Mouse (Mus musculus) forebrain, embryonic 14.5 days (tissue): ENCODE results near the gene Olfr545. TPM values are rescaled to one million over a fixed set of nuclear protein-coding genes. Genes with fewer than 3 reads are reported as not detected.

ENCODE experiments used
- ATAC-seq: fragments of 200-750 bp; cut with Nextera tagmentation; 2 replicates; pipeline ENCODE4 v1.8.0; 2017; ENCODE audit warnings: mild to moderate bottlenecking, moderate library complexity
- DNase-seq: peaks from one replicate; pipeline ENCODE4 v3.0.0-alpha.2; 2015; ENCODE audit warnings: low spot score
- H3K27ac ChIP-seq: fragments of 300-500 bp; sonication (generic); 2 replicates; pipeline ENCODE4 v1.5.1; 2014; ENCODE audit warnings: low read depth, mild to moderate bottlenecking, control low read depth, low read length, moderate library complexity
- H3K27me3 ChIP-seq: fragments of 300-500 bp; sonication (generic); replicated peaks from 2 replicates; pipeline ENCODE4 v1.6.1; 2014; ENCODE audit warnings: low read length, control low read depth, mixed read lengths; ENCODE audit not compliant: control insufficient read depth, insufficient read depth
- H3K36me3 ChIP-seq: fragments of 300-500 bp; sonication (generic); 2 replicates; pipeline ENCODE4 v1.6.1; 2014; ENCODE audit warnings: low read length, control low read depth; ENCODE audit not compliant: control insufficient read depth, insufficient read depth
- H3K4me1 ChIP-seq: fragments of 300-500 bp; sonication (generic); 2 replicates; pipeline ENCODE4 v1.6.1; 2014; ENCODE audit warnings: antibody characterized with exemption, low read length, control low read depth; ENCODE audit not compliant: control insufficient read depth, insufficient read depth
- H3K4me2 ChIP-seq: fragments of 300-500 bp; sonication (generic); 2 replicates; pipeline ENCODE4 v1.6.1; 2014; ENCODE audit warnings: mild to moderate bottlenecking, control low read depth, low read length
- H3K4me3 ChIP-seq: fragments of 300-500 bp; sonication (generic); 2 replicates; pipeline ENCODE4 v1.5.1; 2014; ENCODE audit warnings: low read depth, low read length, control low read depth
- H3K9ac ChIP-seq: fragments of 300-500 bp; sonication (generic); 2 replicates; pipeline ENCODE4 v1.6.1; 2014; ENCODE audit warnings: mild to moderate bottlenecking, low read length, control low read depth, moderate library complexity
- H3K9me3 ChIP-seq: fragments of 300-500 bp; sonication (generic); replicated peaks from 2 replicates; pipeline ENCODE4 v1.6.1; 2016; ENCODE audit warnings: low read length, control low read depth, mixed read lengths; ENCODE audit not compliant: control insufficient read depth
- WGBS: fragments of 180-500 bp; shearing (Covaris S2); extraction: QIAGEN DNeasy Blood & Tissue Kit; methylation state at CpG from one replicate; pipeline ENCODE4 v1.1.7; 2014; 5-methylcytosine and 5-hydroxymethylcytosine counted together
- polyA plus RNA-seq: library from polyadenylated mRNA; unstranded; fragments of >200 nt; fragmentation: Nextera tagmentation; extraction: Ambion mirVana; gene quantifications from 2 replicates; pipeline ENCODE4 v1.2.1, GENCODE M21; 2014

Gene Olfr545
- 0.23 TPM in 1 of 2 replicates, not detected in the other for polyA plus RNA-seq

- H3K4me3 ChIP-seq: no peak within 1 kb of the TSS
- H3K9me3 ChIP-seq: no peaks in the 10 kb centered on the region
- ATAC-seq: no peak
- H3K36me3 ChIP-seq: no peaks in the 10 kb centered on the region
- 77% methylated on average over 3 of the region's 3 CpGs for WGBS
- H3K27me3 ChIP-seq: no peaks in the 10 kb centered on the region
- no peak within 1 kb of the TSS for H3K4me2 ChIP-seq
- H3K9ac ChIP-seq: no peak within 1 kb of the TSS
- no peaks in the 10 kb centered on the region for H3K4me1 ChIP-seq
- no peak within 1 kb of the TSS for H3K27ac ChIP-seq
- no peak for DNase-seq
These were observed at the start of gene Olfr545 for GRCm38 (mm10) chr7:102499473-102499872. Gene Olfr545 (minus strand): TSS chr7:102499573.

- no peak overlapping the region for H3K4me3 ChIP-seq
These were observed 41.9 kb upstream of the Olfr545 start for GRCm38 (mm10) chr7:102541251-102541650.

DNA sequence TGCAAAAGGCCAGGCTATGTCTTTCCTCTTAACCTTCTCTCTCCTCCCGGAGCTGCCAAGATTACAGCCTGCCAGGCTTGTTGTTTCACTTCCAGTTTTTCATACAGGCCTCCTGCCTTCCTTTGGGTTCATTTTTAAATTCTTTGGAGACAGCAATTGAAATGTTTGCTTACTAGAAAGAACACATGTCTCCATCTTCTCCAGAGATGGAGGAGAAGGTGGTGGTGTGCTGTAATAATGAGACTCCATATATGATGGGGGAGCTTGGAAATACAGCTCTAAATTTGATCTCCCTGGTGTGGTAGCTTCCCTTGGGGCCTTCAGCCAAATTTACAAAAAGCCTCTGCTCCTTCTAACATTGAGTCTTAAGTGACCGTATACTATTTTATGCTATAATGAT lies 41.2 kb upstream of the Olfr545 start, which contains the start of gene Olfr548-ps1:
TSS of gene Olfr548-ps1 (plus strand) at position 301 of the 400 bp plus-strand sequence.
- Histone ChIP-seq H3K4me3 (no peak within 1 kb of the TSS), H3K4me2 (no peak within 1 kb of the TSS), H3K9me3 (no peaks in the 10 kb centered on the region), H3K4me1 (no peaks in the 10 kb centered on the region), H3K9ac (no peak within 1 kb of the TSS), H3K27me3 (no peaks in the 10 kb centered on the region), H3K36me3 (no peaks in the 10 kb centered on the region), H3K27ac (no peak within 1 kb of the TSS)
- DNase-seq (no peak), ATAC-seq (no peak)
- WGBS: 90% methylated on average over 2 of the region's 2 CpGs

More at GRCm38 (mm10) chr7:102541251-102541650, 41.9 kb upstream of the Olfr545 start:
- H3K27ac ChIP-seq: no peak overlapping the region
- H3K36me3 ChIP-seq: no peaks in the 10 kb centered on the region
- no peak for ATAC-seq
- no peaks in the 10 kb centered on the region for H3K27me3 ChIP-seq
- H3K4me1 ChIP-seq: no peaks in the 10 kb centered on the region
- DNase-seq: no peak
- H3K9me3 ChIP-seq: no peaks in the 10 kb centered on the region
- no peak overlapping the region for H3K9ac ChIP-seq
- no peak overlapping the region for H3K4me2 ChIP-seq
- WGBS: 59% methylated on average over 3 of the region's 3 CpGs

- no peak for ATAC-seq
- no peaks in the 10 kb centered on the region for H3K36me3 ChIP-seq
- no peaks in the 10 kb centered on the region for H3K27me3 ChIP-seq
- no peak for DNase-seq
- H3K4me3 ChIP-seq: no peak within 1 kb of the TSS
- no peak within 1 kb of the TSS for H3K9ac ChIP-seq
- H3K4me1 ChIP-seq: no peaks in the 10 kb centered on the region
- no peak within 1 kb of the TSS for H3K4me2 ChIP-seq
- 79% methylated on average over 1 of the region's 1 CpGs for WGBS
- no peaks in the 10 kb centered on the region for H3K9me3 ChIP-seq
- no peak within 1 kb of the TSS for H3K27ac ChIP-seq
These were observed 35.1 kb upstream of the Olfr545 start, which contains the start of gene Olfr547 for GRCm38 (mm10) chr7:102534449-102534848. Gene Olfr547 (plus strand): TSS chr7:102534749.

- H3K36me3 ChIP-seq: no peaks in the 10 kb centered on the region
- H3K4me1 ChIP-seq: no peaks in the 10 kb centered on the region
- no peak overlapping the region for H3K9ac ChIP-seq
- no peak overlapping the region for H3K4me3 ChIP-seq
- no peak for ATAC-seq
- H3K27me3 ChIP-seq: no peaks in the 10 kb centered on the region
- no peak overlapping the region for H3K27ac ChIP-seq
- DNase-seq: no peak
- H3K4me2 ChIP-seq: no peak overlapping the region
- H3K9me3 ChIP-seq: no peaks in the 10 kb centered on the region
- WGBS: 83% methylated on average over 1 of the region's 1 CpGs
These were observed 29.7 kb upstream of the Olfr545 start for GRCm38 (mm10) chr7:102529052-102529451.

- no peaks in the 10 kb centered on the region for H3K9me3 ChIP-seq
- H3K4me2 ChIP-seq: no peak overlapping the region
- WGBS: 53% methylated on average over 2 of the region's 2 CpGs
- no peak overlapping the region for H3K9ac ChIP-seq
- no peak overlapping the region for H3K4me3 ChIP-seq
- ATAC-seq (no peak; the same call in 1 of the 2 replicates), DNase-seq (peak; percentile 70)
- H3K27ac ChIP-seq: no peak overlapping the region
- 0 out of 2 replicates have a peak, but pooled peaks cover 5% of the 10 kb centered on the region for H3K4me1 ChIP-seq
- peaks cover 10% of the 10 kb centered on the region; the same call in 1 of the 2 replicates for H3K27me3 ChIP-seq
- H3K36me3 ChIP-seq: no peaks in the 10 kb centered on the region
These were observed 17.6 kb upstream of the Olfr545 start for GRCm38 (mm10) chr7:102517051-102517335.

DNA sequence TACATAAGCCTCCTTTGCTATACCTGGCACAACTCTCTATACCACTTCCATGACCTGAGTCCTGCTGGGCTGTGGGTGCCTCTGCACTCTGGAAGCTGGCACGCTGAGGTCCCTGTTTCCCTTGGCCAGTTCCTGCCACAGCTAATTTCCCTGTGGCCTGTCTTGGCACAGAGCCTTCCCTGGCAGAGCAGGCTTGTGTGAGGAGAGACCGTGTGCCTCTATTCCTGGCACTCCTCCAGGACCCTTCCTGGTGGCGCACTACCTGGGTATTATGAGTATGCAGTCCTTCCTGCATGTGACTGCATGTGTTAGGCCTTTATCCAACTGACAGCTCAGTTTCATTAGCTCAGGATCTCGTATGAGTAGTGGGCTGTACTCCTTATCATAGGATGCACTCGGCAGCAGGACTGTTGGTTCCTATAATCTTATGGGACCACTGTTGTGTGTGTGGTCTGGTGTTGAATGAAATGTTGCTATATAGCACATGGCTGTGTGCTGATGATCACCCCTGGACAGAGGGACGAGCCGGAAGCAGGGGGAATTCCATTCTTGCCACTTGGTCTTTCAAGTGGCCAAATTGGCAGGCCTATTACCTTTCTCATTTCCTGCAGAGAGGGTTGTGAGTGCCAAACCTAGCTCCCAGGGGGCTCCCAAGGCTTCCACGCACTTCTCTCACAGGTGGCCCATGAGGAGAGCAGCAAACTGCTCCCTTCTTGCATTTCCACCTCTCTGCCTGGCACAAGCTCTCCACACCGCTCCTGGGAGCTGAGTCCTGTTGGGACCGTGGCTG lies 17.1 kb upstream of the Olfr545 start:
- Histone ChIP-seq H3K9ac (no peak overlapping the region), H3K4me1 (0 out of 2 replicates have a peak, but pooled peaks cover 5% of the 10 kb centered on the region), H3K9me3 (no peaks in the 10 kb centered on the region), H3K4me3 (no peak overlapping the region), H3K27ac (no peak overlapping the region), H3K36me3 (no peaks in the 10 kb centered on the region), H3K4me2 (no peak overlapping the region), H3K27me3 (peaks cover 10% of the 10 kb centered on the region; the same call in 1 of the 2 replicates)
- 51% methylated on average over 10 of the region's 10 CpGs for WGBS
- ATAC-seq (no peak), DNase-seq (peak; percentile 55)

DNA sequence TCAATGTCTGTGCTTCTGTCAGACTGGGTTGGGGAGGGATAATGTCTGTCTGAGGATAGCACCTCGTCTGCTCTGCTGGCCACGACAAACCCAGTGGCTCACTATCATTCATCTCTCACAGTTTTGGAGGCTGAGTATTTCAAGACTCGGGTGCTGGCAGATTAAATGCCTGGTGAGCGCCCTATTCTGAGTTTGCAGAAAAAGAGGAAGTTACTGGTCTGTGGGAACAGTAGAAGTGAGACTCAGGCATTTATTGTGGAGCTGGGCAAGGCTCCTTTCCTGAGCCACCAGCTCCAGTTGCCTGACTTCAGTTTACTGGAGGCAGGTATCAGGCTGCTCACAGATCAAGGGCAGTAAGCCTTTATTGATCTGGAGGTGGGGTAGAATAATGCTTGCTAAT lies 14.8 kb upstream of the Olfr545 start:
- Histone ChIP-seq H3K9ac (no peak overlapping the region), H3K36me3 (no peaks in the 10 kb centered on the region), H3K9me3 (no peaks in the 10 kb centered on the region), H3K4me2 (no peak overlapping the region), H3K4me1 (0 out of 2 replicates have a peak, but pooled peaks cover 5% of the 10 kb centered on the region), H3K27ac (no peak overlapping the region), H3K4me3 (no peak overlapping the region), H3K27me3 (peaks cover 10% of the 10 kb centered on the region; the same call in 1 of the 2 replicates)
- WGBS: 81% methylated on average over 4 of the region's 4 CpGs
- DNase-seq (no peak), ATAC-seq (no peak)
